Mouse (Mus musculus): ENCODE results near the gene Zfp974. TPM values are rescaled to one million over a fixed set of nuclear protein-coding genes. Genes with fewer than 3 reads are reported as not detected.
"Not testable (repeated sequence)": the region's sequence is repeated elsewhere in the genome, so short reads cannot be mapped to it uniquely, and the experiment has no call there.

Zfp974 gene
- 8.3 and 9.5 TPM in 2 replicates for polyA plus RNA-seq (2014; fragmentation: Nextera tagmentation; extraction: Ambion mirVana)

DNA sequence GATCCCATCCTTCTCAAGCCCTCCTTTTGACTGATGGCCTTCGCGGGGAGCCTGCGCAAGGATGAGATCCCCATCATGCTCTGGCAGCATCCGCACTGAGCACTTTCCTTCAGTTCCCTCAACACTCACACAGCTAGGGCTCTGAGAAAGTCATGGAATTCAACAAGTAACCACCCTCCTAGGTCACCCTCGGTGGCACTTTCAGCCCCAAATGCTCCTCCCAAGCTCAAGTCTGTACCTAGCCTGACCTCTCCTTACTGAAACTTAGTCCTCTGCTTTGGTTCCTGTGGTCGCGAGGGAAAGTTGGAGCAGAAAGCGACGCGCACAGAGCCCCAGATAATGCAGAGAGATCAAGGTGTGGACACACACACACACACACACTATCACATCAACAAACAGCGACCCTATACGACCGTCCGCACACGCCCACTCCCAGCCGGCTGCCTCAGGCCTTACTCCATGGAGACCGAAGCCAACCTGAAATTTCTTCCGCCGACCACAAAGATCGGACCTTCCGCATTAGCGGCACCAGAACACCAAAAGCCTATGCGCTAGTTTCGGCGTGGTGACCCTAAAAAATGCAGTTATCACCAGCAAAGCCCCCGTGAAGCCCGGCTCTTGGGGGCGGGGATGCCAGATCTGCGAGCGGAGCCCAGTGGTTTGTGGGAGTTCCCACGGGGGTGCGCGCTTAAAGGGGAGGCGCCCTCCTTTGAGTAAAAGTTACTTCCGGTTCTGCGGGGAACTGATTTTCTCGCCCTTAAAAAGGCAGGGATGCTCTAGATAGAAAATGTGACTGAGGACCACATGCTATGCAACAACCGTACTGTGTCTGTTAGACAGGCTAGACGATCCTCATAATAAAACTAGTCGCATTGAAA, at the start of gene Zfp974:
Gene Zfp974 (minus strand): TSS at position 643 of the 878 bp plus-strand sequence.
- H3K27ac ChIP-seq (replicated peaks in 1 of 2; ENCODE audit: control insufficient read depth in 1 of 2, insufficient read depth in 1 of 2, low read depth in 2 of 2, low read length in 2 of 2) = peak within 1 kb of the TSS in 1 of 2 experiments; percentile 48; a peak in 1 of 4 replicates

DNA sequence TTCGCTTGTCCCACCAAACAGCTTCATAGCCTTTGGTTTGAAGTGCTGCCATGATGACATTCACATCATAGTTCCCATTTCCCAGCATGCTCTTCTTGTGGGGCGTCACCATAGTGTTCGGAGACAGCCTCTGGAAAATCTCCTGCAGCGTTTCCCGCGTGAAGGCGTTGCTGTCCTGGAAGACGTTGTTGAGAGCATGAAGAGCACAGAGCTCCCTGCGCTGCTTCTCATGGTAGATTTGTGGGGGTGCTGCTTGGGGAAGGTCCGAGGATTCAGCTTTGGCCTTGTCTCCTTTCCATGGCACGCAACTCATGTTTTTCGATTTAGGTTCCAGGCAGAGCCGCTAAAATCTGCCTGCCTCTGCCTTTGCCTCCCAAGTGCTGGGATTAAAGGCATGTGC, 20.2 kb upstream of the Zfp974 start:
- H3K9me3 ChIP-seq (ENCODE audit: control insufficient read depth, low read length); H3K4me1 ChIP-seq (ENCODE audit: control insufficient read depth in 2 of 2, insufficient read depth in 2 of 2, low read length in 2 of 2); H3K9ac ChIP-seq (ENCODE audit: low read length); H3K4me2 ChIP-seq (ENCODE audit: low read length); ATAC-seq (ENCODE audit: insufficient number of reproducible peaks, insufficient read depth, low FRiP score, low read depth); H3K4me3 ChIP-seq (ENCODE audit: control insufficient read depth in 1 of 2, insufficient read depth in 1 of 2, low read depth in 1 of 2, low read length in 2 of 2); H3K27ac ChIP-seq (replicated peaks in 1 of 2; ENCODE audit: control insufficient read depth in 1 of 2, insufficient read depth in 1 of 2, low read depth in 2 of 2, low read length in 2 of 2); H3K27me3 ChIP-seq (ENCODE audit: control insufficient read depth, insufficient read depth, low read length); H3K36me3 ChIP-seq (ENCODE audit: control insufficient read depth, insufficient read depth, low read length): not testable (repeated sequence)
- WGBS = 90% methylated on average over 13 of the region's 13 CpGs

More for the DNA sequence above, at the start of gene Zfp974:
- ATAC-seq (ENCODE audit: insufficient number of reproducible peaks, insufficient read depth, low FRiP score, low read depth) = peak; percentile 47; the same call in 1 of the 2 replicates
- Histone ChIP-seq H3K27me3 (ENCODE audit: control insufficient read depth, insufficient read depth, low read length) (no peaks in the 10 kb centered on the region), H3K9ac (ENCODE audit: low read length) (peak within 1 kb of the TSS; percentile 82), H3K4me2 (ENCODE audit: low read length) (peak within 1 kb of the TSS; percentile 73), H3K4me1 (ENCODE audit: control insufficient read depth in 2 of 2, insufficient read depth in 2 of 2, low read length in 2 of 2) (peaks cover 0 to 6% of the 10 kb centered on the region in 2 experiments; a peak in 3 of 4 replicates), H3K36me3 (ENCODE audit: control insufficient read depth, insufficient read depth, low read length) (peaks cover 16% of the 10 kb centered on the region), H3K9me3 (ENCODE audit: control insufficient read depth, low read length) (no peaks in the 10 kb centered on the region), H3K4me3 (ENCODE audit: control insufficient read depth in 1 of 2, insufficient read depth in 1 of 2, low read depth in 1 of 2, low read length in 2 of 2) (peak within 1 kb of the TSS; percentile 71 to 73)
- WGBS = 4% methylated on average over 40 of the region's 40 CpGs

- H3K27ac ChIP-seq (replicated peaks in 1 of 2; ENCODE audit: control insufficient read depth in 1 of 2, insufficient read depth in 1 of 2, low read depth in 2 of 2, low read length in 2 of 2); H3K4me3 ChIP-seq (ENCODE audit: control insufficient read depth in 1 of 2, insufficient read depth in 1 of 2, low read depth in 1 of 2, low read length in 2 of 2); H3K36me3 ChIP-seq (ENCODE audit: control insufficient read depth, insufficient read depth, low read length); ATAC-seq (ENCODE audit: insufficient number of reproducible peaks, insufficient read depth, low FRiP score, low read depth); H3K9ac ChIP-seq (ENCODE audit: low read length); H3K27me3 ChIP-seq (ENCODE audit: control insufficient read depth, insufficient read depth, low read length); H3K9me3 ChIP-seq (ENCODE audit: control insufficient read depth, low read length); H3K4me1 ChIP-seq (ENCODE audit: control insufficient read depth in 2 of 2, insufficient read depth in 2 of 2, low read length in 2 of 2); H3K4me2 ChIP-seq (ENCODE audit: low read length): not testable (repeated sequence)
- WGBS = 38% methylated on average over 4 of the region's 7 CpGs
Observed at GRCm38 (mm10) chr7:27941869-27942268, 12.6 kb upstream of the Zfp974 start.

- WGBS = 11% methylated on average over 1 of the region's 9 CpGs
- H3K9ac ChIP-seq (ENCODE audit: low read length) = peak overlapping the region; percentile 44; the same call in 1 of the 2 replicates
- ATAC-seq (ENCODE audit: insufficient number of reproducible peaks, insufficient read depth, low FRiP score, low read depth) = not testable (repeated sequence)
Observed at GRCm38 (mm10) chr7:27933800-27934158, 4.5 kb upstream of the Zfp974 start.

GRCm38 (mm10) chr7:27933050-27933799, 4.0 kb upstream of the Zfp974 start:
- Histone ChIP-seq H3K9me3 (ENCODE audit: control insufficient read depth, low read length) (no peaks in the 10 kb centered on the region), H3K4me3 (ENCODE audit: control insufficient read depth in 1 of 2, insufficient read depth in 1 of 2, low read depth in 1 of 2, low read length in 2 of 2) (0 out of 4 replicates have a peak overlapping the region, but pooled peaks of 1 of the 2 experiments have one; percentile 2), H3K27ac (replicated peaks in 1 of 2; ENCODE audit: control insufficient read depth in 1 of 2, insufficient read depth in 1 of 2, low read depth in 2 of 2, low read length in 2 of 2) (no peak overlapping the region), H3K27me3 (ENCODE audit: control insufficient read depth, insufficient read depth, low read length) (no peaks in the 10 kb centered on the region), H3K4me1 (ENCODE audit: control insufficient read depth in 2 of 2, insufficient read depth in 2 of 2, low read length in 2 of 2) (peaks cover 0 to 6% of the 10 kb centered on the region in 2 experiments; a peak in 3 of 4 replicates), H3K36me3 (ENCODE audit: control insufficient read depth, insufficient read depth, low read length) (no peaks in the 10 kb centered on the region), H3K9ac (ENCODE audit: low read length) (peak overlapping the region; percentile 44), H3K4me2 (ENCODE audit: low read length) (peak overlapping the region; percentile 50)
- 19% methylated on average over 7 of the region's 7 CpGs for WGBS
- ATAC-seq (ENCODE audit: insufficient number of reproducible peaks, insufficient read depth, low FRiP score, low read depth) = no peak; the same call in 1 of the 2 replicates

More at GRCm38 (mm10) chr7:27933800-27934158, 4.5 kb upstream of the Zfp974 start:
- Histone ChIP-seq H3K4me3 (ENCODE audit: control insufficient read depth in 1 of 2, insufficient read depth in 1 of 2, low read depth in 1 of 2, low read length in 2 of 2) (0 out of 4 replicates have a peak overlapping the region, but pooled peaks of 1 of the 2 experiments have one; percentile 2), H3K4me2 (ENCODE audit: low read length) (peak overlapping the region; percentile 50)
- H3K9me3 ChIP-seq (ENCODE audit: control insufficient read depth, low read length); H3K36me3 ChIP-seq (ENCODE audit: control insufficient read depth, insufficient read depth, low read length); H3K4me1 ChIP-seq (ENCODE audit: control insufficient read depth in 2 of 2, insufficient read depth in 2 of 2, low read length in 2 of 2); H3K27ac ChIP-seq (replicated peaks in 1 of 2; ENCODE audit: control insufficient read depth in 1 of 2, insufficient read depth in 1 of 2, low read depth in 2 of 2, low read length in 2 of 2); H3K27me3 ChIP-seq (ENCODE audit: control insufficient read depth, insufficient read depth, low read length): not testable (repeated sequence)

DNA sequence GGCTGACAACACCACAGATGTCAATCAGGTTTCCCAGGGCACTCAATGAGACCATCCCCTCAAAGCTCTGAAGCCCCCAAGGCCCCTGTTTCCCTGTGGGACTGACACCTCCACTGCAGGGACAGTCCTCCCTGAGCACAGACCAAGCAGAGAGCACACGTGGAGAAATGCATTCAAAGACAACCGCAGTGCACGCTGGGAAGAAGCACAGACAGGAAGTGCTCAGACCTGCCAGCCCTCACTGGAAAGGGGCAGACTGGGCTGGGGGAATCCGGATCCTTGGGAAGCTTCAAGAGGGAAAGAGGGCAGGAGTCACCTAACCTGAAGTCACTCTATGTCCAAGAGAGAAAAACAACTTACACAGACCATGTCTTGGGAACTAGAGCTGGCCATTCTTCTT, 2.2 kb downstream of the Zfp974 start:
- not testable (repeated sequence) for H3K4me3 ChIP-seq (ENCODE audit: control insufficient read depth in 1 of 2, insufficient read depth in 1 of 2, low read depth in 1 of 2, low read length in 2 of 2)

DNA sequence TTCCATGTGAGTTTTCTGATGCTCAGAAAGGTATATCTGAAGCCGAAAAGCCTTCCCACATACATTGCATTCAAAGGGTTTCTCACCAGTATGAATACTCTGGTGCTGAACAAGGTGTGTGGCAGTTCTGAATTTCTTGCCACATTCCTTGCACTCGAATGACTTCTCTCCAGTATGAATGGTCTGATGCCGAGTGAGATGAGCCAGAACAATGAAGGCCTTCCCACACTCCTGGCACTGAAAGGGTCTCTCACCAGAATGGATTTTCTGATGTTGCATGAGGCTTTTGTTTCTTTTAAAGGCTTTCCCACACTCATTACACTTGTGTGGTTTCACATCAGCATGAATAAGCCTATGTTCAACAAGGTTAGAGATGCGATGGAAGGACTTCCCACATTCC, 18.3 kb downstream of the Zfp974 start:
- peaks cover 33% of the 10 kb centered on the region for H3K36me3 ChIP-seq (ENCODE audit: control insufficient read depth, insufficient read depth, low read length)
- ATAC-seq (ENCODE audit: insufficient number of reproducible peaks, insufficient read depth, low FRiP score, low read depth); H3K9ac ChIP-seq (ENCODE audit: low read length); H3K27me3 ChIP-seq (ENCODE audit: control insufficient read depth, insufficient read depth, low read length); H3K9me3 ChIP-seq (ENCODE audit: control insufficient read depth, low read length); H3K4me1 ChIP-seq (ENCODE audit: control insufficient read depth in 2 of 2, insufficient read depth in 2 of 2, low read length in 2 of 2); H3K4me3 ChIP-seq (ENCODE audit: control insufficient read depth in 1 of 2, insufficient read depth in 1 of 2, low read depth in 1 of 2, low read length in 2 of 2); H3K27ac ChIP-seq (replicated peaks in 1 of 2; ENCODE audit: control insufficient read depth in 1 of 2, insufficient read depth in 1 of 2, low read depth in 2 of 2, low read length in 2 of 2); H3K4me2 ChIP-seq (ENCODE audit: low read length): not testable (repeated sequence)
- 91% methylated on average over 3 of the region's 4 CpGs for WGBS

More for the DNA sequence above, 2.2 kb downstream of the Zfp974 start:
- not testable (repeated sequence) for ATAC-seq (ENCODE audit: insufficient number of reproducible peaks, insufficient read depth, low FRiP score, low read depth); H3K27ac ChIP-seq (replicated peaks in 1 of 2; ENCODE audit: control insufficient read depth in 1 of 2, insufficient read depth in 1 of 2, low read depth in 2 of 2, low read length in 2 of 2); H3K4me1 ChIP-seq (ENCODE audit: control insufficient read depth in 2 of 2, insufficient read depth in 2 of 2, low read length in 2 of 2); H3K9me3 ChIP-seq (ENCODE audit: control insufficient read depth, low read length); H3K27me3 ChIP-seq (ENCODE audit: control insufficient read depth, insufficient read depth, low read length); H3K4me2 ChIP-seq (ENCODE audit: low read length); H3K9ac ChIP-seq (ENCODE audit: low read length)
- WGBS = 44% methylated on average over 4 of the region's 4 CpGs
- H3K36me3 ChIP-seq (ENCODE audit: control insufficient read depth, insufficient read depth, low read length) = peaks cover 19% of the 10 kb centered on the region

Data from heart, embryonic 14.5 days (tissue).